Mouse (Mus musculus) cerebellum, adult 2 months (tissue): ENCODE measurements at regions not wholly inside any gene's neighbourhood (a gene's known extent, or its start where the extent isn't known, plus 50 kb on each side); places are given as distances from the start of the nearest gene placed in this dataset.

Experiments
- CTCF ChIP-seq: fragments of 200-500 bp; IDR thresholded peaks from 2 replicates; pipeline ENCODE4 v1.5.1; 2011; ENCODE audit warnings: low read depth, mild to moderate bottlenecking, control low read depth, low read length, moderate library complexity, borderline replicate concordance; ENCODE audit not compliant: insufficient read depth
- POLR2A ChIP-seq: fragments of 200-500 bp; IDR thresholded peaks from 2 replicates; pipeline ENCODE4 v1.6.1; 2011; ENCODE audit warnings: low read length, control low read depth, borderline replicate concordance; ENCODE audit not compliant: insufficient read depth

DNA sequence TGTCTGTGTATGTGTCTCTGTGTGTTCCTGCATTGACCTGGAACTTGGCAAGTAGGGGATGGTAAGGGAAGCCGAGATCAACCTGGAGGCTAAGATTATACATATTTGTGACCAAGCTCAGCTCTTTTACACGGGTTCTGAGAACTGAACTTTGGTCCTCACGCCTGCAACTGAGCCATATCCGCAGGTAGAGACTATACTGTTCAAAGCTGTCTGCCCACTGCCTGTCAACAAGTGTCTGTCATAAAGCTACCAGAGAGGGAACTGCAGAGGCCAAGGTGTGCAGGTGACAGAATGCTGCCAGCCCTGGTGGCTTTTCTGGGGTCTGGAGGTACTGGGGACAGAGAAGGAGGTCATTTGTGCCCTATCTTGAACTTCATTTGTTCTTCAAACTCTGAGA is 218.3 kb upstream of the Prox1 start:
- TF ChIP-seq CTCF (no peak), POLR2A (no peak)
